Mouse (Mus musculus) layer of hippocampus, adult 11-12 months (tissue): Measurements from ENCODE around the gene Commd4.
A peak's percentile ranks its signal among the peaks of the same experiment; 100 is the strongest.

Experiments used
- DNase-seq: peaks from one replicate; pipeline ENCODE4 v3.0.0; 2022; ENCODE audit warnings: low spot score

Commd4 gene

DNA sequence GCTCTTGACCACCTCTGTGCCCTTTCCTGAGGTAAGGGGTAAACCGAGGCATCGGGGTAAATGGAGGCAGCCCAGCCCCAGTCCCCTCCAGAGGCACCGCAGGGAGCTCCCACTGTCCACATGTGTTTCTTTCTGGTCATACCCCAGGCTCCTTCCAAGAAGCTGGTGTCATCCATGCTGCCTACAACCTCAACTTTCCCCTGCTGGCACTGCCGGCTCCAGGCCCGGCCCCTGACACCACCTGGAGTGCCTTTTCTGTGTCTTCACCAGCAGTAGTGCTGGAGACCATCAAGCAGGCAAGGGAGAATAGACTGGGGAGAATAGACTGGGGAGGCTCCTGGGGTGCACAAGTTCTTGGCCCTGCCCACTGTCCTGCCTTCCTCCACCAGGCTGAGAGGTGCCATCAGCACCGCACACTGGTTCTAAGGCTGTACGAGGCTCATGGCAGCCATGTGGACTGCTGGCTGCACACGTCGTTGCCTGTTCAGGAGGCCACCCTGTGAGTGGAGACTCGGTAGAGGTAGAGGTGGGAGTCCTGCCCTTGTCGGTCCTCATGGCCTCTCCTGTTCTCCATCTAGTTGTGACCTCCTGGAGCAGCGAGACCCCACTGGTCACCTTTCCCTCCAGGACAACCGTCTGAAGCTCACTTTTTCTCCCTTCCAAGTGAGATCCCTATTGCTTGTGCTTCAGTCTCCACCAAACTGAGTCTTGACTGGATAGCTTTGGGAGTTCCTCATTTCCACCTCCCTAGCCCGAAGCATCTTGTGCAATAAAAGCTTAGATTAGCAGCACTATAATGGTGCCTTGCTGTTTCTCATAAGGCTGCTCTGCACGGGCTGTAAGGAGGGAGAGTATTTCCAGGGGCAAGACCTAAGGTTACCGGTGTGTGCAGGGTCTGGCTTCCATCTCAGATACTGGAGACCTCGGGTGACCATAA, 16.4 kb downstream of the Commd4 start:
- no peak for DNase-seq

DNA sequence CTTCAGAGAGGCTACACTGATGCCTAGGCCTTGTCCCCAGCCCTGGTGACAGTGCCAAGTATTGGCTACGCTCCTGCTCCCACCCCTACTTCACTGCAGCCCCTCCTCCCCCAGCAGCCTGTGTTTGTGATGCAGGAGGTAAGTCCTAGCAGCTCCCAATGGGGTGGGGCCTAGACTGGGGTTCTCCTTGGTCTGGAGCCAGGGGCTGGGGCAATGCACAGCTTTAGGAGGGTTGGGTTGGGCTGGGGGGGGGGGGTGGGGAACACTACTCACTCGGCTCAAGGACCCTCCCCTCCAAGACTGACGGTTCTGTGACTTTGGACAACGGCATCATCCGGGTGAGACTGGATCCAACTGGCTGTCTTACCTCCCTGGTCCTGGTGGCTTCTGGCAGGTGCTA, 18.6 kb downstream of the Commd4 start:
- DNase-seq, result no peak

DNA sequence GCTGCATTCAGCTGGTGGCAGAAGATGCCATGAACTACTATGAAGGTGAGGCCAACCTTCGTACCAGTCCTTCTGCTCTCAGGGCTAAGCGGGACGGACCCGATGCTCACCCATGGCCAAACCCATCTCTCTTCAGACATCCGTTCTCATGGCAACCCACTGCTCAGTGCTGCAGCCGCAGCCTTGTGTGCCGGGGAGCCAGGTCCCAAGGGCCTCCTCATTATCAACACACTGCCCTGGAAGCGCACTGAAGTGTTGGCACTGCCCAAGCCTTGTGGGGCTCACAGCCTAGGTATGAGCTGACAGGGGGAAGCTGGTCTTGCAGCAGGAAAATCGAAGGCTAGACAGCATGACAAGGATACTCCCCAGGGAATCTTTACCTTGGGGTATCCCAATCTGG, 19.0 kb downstream of the Commd4 start:
- DNase-seq, result no peak

DNA sequence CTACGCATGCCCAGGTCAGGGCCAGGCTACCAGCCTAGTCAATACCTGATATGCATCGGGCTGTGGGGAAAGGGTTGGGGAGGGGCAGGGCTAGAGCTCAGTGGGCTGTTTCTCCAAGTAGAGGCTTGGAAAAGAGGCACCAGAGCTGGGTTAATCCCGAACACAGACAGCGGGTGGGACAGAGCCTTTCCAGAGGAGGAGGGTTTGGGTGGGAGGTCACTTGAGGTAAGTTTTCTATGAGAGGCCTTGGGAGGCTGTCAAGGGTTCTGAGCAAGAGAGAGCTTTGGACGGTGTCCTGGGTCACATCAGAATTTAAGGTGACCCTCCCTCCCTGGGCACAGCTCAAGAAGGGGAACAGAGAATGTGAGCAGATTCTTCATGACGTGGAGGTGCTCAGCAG, 19.6 kb downstream of the Commd4 start:
- DNase-seq, result no peak

DNA sequence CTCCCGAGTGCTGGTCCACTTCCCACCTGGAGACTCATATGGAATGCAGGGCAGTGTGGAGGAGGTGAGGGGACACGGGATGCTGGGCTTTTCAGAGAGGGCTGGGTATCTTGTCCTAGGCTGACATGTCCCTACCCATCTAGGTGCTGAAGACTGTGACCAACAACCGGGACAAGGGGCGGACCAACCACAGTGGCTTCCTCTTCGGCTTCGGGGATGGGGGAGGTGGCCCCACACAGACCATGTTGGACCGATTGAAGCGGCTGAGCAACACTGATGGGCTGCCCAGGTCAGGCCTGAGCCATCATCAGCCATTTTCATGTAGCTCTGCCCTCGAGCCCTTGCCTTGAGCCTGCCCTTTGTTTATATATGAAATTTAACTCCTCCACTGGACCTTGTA, 20.4 kb downstream of the Commd4 start:
- DNase-seq, result no peak

DNA sequence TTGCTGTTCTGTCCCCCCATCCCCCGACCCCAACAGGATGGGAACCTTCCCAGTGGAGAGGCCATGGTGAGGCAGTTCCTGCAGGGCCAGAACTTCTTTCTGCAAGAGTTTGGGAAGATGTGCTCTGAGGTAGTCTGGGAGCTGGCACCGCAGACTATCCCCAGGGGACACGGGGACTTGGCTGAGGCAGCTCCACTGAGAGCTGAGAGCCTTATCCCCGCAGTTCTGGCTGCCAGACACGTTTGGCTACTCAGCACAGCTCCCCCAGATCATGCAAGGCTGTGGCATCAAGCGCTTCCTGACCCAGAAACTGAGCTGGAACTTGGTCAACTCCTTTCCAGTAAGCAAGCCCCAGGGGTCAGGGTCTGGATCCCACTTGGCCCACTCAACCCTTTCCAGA, 20.9 kb downstream of the Commd4 start:
- no peak for DNase-seq

DNA sequence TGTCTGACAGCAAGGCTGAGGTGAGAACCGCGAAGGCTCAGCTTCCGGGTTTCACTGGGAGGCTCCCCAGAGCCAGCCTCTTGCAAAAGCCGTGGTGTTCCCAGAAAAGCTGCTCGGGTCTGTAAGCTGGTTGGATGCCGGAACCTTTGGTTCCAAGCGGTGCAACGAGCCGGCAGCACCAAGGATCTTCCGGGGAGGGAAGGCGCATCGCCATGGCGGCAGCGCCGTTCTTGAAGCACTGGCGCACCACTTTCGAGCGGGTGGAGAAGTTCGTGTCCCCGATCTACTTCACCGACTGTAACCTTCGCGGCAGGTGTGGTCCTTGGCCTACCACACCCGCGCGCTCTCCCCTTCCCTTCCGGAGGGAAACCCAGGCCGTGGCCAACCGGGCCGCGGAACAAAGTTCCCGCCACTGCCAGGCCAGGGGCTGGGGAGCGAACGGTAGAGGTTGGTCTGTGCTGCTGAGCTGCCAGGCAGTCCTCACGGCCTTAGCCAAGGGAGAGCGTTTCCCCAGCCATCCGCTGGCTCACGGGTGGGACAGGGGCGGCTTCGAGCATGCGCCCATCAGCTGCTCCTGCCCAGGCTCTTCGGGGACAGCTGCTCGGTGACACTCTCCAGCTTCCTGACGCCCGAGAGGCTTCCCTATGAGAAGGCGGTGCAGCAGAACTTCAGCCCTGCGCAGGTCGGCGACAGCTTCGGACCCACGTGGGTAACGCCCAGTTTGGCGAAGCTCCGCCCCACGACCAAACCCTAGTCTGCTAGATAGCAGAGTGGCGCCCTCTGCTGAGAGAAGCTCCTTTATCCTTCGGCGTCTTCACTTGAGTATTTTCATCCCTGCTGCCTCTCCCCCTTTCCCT, 27.3 kb downstream of the Commd4 start, which contains the start of gene Man2c1:
Gene Man2c1, plus strand, starts transcription at position 114 of the 857 bp plus-strand sequence.
- peak; percentile 96 for DNase-seq

DNA sequence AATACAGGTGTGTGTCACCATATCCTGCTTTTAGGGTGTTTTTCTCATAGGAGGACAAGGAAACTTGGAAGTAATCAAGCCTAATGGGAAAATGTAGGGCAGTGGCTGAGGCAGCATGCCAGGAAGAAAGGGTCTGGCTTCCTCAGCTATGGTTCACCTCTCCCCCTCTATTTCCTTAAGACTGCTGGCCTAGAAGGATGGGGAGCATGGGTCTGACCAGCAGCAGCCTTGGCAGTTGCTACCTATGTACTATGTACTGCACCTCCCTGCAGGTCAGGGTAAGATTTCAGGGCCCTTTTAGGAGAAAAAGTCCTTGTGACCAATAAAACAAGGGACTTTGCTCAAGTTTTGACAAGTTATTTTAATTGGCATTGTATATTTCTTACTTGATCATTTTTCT, 28.5 kb downstream of the Commd4 start:
- DNase-seq, result no peak

DNA sequence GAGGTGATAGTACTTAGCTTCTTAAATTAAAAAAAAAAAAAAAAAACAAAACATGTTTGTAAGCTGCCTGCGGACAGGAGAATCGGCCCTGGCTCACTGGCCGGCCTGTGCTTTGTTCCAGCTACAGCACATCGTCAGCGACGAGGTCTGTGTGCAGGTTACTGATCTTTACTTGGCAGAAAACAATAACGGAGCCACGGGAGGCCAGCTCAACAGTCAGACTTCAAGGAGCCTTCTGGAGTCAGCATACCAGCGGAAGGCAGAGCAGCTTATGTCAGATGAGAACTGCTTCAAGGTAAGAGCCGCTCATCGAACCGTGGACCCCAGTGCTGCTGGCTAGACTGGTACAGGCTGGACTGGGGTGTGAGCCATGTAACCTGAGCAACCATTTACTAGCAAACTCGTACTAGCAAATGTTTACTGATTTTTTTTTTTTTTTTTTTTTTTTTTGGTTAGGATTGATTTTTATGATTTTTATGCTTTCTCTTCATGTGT, 40.8 kb downstream of the Commd4 start:
- DNase-seq, result no peak
